Mouse (Mus musculus) C2C12 (cell line): ENCODE results near the gene Gm11236. TPM values are rescaled to one million over a fixed set of nuclear protein-coding genes. Genes with fewer than 3 reads are reported as not detected.
"Not testable (repeated sequence)": the region's sequence is repeated elsewhere in the genome, so short reads cannot be mapped to it uniquely, and the experiment has no call there.

Experiments
- H3K27me3 ChIP-seq: one replicate; pipeline ENCODE4 v1.6.1; 2011; ENCODE audit not compliant: control insufficient read depth, insufficient read depth, insufficient read length
- H3K36me3 ChIP-seq: one replicate; pipeline ENCODE4 v1.6.1; 2011; ENCODE audit not compliant: control insufficient read depth, insufficient read depth
- H3K4me3 ChIP-seq: one replicate; pipeline ENCODE4 v1.5.1; 2011; ENCODE audit warnings: mild to moderate bottlenecking, control low read depth; ENCODE audit not compliant: poor library complexity, insufficient read depth, severe bottlenecking
- H3K79me2 ChIP-seq: one replicate; pipeline ENCODE4 v1.6.1; 2011; ENCODE audit not compliant: control insufficient read depth, insufficient read depth
- H3K79me3 ChIP-seq: one replicate; pipeline ENCODE4 v1.6.1; 2011; ENCODE audit warnings: low read depth, control low read depth
- H3ac ChIP-seq: one replicate; pipeline ENCODE3; 2011; ENCODE audit warnings: low read depth; ENCODE audit not compliant: control insufficient read depth, insufficient read length
- MYOD1 ChIP-seq: IDR thresholded peaks from one replicate; pipeline ENCODE4 v1.6.1; 2011; ENCODE audit warnings: low read depth; ENCODE audit not compliant: control insufficient read depth, insufficient read length
- long read RNA-seq, 2 experiments: library from polyadenylated mRNA; unstranded; transcript quantifications; one replicate each; pipeline ENCODE4 v2.0.0; 2019 to 2020
- polyA plus RNA-seq: library from polyadenylated mRNA; unstranded; fragments of >200 nt; fragmentation: generic; extraction: Trizol; gene quantifications from one replicate; pipeline ENCODE4 v1.2.1, GENCODE M21; 2012; ENCODE audit warnings: missing spikeins

Gene Gm11236
- polyA plus RNA-seq: 0.04 TPM
- long read RNA-seq, experiment 1: 0 reads
- long read RNA-seq, experiment 2: 0 reads

DNA sequence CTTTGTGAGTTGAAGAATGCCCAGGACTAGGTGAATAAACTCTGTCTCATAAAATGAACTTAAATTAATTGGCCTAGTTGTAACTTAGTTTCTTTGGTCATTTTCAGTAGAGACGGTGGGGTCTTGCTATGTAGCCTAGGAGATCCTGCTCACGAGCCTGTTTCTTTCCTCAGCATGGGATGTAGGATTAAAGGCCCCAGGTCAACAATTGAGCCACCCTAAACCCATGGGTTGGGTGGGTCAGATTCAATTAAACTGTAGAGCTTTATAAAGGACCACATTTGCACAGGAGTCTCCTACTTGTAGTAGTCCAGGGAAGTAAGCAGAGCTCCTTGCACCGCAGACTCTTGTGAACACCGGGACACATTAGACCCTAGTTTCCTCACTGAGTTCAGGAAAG, at the start of gene Gm11236:
Gene Gm11236 (plus strand): TSS at position 301 of the 400 bp plus-strand sequence.
- H3K27me3 ChIP-seq, H3K79me3 ChIP-seq, H3K79me2 ChIP-seq, H3ac ChIP-seq, H3K36me3 ChIP-seq, H3K4me3 ChIP-seq: not testable (repeated sequence)

- Histone ChIP-seq H3ac (no peak overlapping the region), H3K79me3 (no peaks in the 10 kb centered on the region), H3K27me3 (no peaks in the 10 kb centered on the region), H3K36me3 (no peaks in the 10 kb centered on the region), H3K4me3 (no peak overlapping the region), H3K79me2 (no peaks in the 10 kb centered on the region)
- no peak for TF ChIP-seq MYOD1
These were observed 38.7 kb upstream of the Gm11236 start for GRCm38 (mm10) chr4:73599248-73599647.

DNA sequence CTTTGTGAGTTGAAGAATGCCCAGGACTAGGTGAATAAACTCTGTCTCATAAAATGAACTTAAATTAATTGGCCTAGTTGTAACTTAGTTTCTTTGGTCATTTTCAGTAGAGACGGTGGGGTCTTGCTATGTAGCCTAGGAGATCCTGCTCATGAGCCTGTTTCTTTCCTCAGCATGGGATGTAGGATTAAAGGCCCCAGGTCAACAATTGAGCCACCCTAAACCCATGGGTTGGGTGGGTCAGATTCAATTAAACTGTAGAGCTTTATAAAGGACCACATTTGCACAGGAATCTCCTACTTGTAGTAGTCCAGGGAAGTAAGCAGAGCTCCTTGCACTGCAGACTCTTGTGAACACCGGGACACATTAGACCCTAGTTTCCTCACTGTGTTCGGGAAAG, 30.3 kb upstream of the Gm11236 start, which contains the start of gene Gm11238:
Gene Gm11238 (plus strand): TSS at position 301 of the 400 bp plus-strand sequence.
- not testable (repeated sequence) for H3K36me3 ChIP-seq, H3K79me3 ChIP-seq, H3K27me3 ChIP-seq, H3ac ChIP-seq, H3K79me2 ChIP-seq, H3K4me3 ChIP-seq

DNA sequence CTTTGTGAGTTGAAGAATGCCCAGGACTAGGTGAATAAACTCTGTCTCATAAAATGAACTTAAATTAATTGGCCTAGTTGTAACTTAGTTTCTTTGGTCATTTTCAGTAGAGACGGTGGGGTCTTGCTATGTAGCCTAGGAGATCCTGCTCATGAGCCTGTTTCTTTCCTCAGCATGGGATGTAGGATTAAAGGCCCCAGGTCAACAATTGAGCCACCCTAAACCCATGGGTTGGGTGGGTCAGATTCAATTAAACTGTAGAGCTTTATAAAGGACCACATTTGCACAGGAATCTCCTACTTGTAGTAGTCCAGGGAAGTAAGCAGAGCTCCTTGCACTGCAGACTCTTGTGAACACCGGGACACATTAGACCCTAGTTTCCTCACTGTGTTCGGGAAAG, 15.2 kb upstream of the Gm11236 start, which contains the start of gene Gm11237:
Gene Gm11237 (plus strand): TSS at position 301 of the 400 bp plus-strand sequence.
- H3K36me3 ChIP-seq, H3K4me3 ChIP-seq, H3ac ChIP-seq, H3K27me3 ChIP-seq, H3K79me2 ChIP-seq, H3K79me3 ChIP-seq: not testable (repeated sequence)

GRCm38 (mm10) chr4:73661864-73662263, 23.9 kb downstream of the Gm11236 start:
- not testable (repeated sequence) for H3K79me2 ChIP-seq, H3K4me3 ChIP-seq, H3K79me3 ChIP-seq, H3ac ChIP-seq, H3K27me3 ChIP-seq, H3K36me3 ChIP-seq

DNA sequence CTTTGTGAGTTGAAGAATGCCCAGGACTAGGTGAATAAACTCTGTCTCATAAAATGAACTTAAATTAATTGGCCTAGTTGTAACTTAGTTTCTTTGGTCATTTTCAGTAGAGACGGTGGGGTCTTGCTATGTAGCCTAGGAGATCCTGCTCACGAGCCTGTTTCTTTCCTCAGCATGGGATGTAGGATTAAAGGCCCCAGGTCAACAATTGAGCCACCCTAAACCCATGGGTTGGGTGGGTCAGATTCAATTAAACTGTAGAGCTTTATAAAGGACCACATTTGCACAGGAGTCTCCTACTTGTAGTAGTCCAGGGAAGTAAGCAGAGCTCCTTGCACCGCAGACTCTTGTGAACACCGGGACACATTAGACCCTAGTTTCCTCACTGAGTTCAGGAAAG, 30.1 kb downstream of the Gm11236 start, which contains the start of gene Gm11239:
Gene Gm11239 (plus strand): TSS at position 301 of the 400 bp plus-strand sequence.
- H3K4me3 ChIP-seq, H3K36me3 ChIP-seq, H3K79me2 ChIP-seq, H3K27me3 ChIP-seq, H3ac ChIP-seq, H3K79me3 ChIP-seq: not testable (repeated sequence)

GRCm38 (mm10) chr4:73683216-73683615, 45.3 kb downstream of the Gm11236 start, which contains the start of gene Gm428:
TSS of gene Gm428 (plus strand) at chr4:73683516.
- not testable (repeated sequence) for H3K4me3 ChIP-seq, H3ac ChIP-seq, H3K79me2 ChIP-seq, H3K79me3 ChIP-seq, H3K36me3 ChIP-seq, H3K27me3 ChIP-seq

Other genes starting within 250 kb of the Gm11236 start
- gene Gm11487, start 233.0 kb upstream of the Gm11236 start, polyA plus RNA-seq: not detected
- 0.02 TPM for gene Gm11238, start 30.2 kb upstream of the Gm11236 start, polyA plus RNA-seq
- gene Gm11237, start 15.1 kb upstream of the Gm11236 start, polyA plus RNA-seq: 0.04 TPM
- 0.04 TPM for gene Gm11239, start 30.2 kb downstream of the Gm11236 start, polyA plus RNA-seq
- gene Gm428, start 45.4 kb downstream of the Gm11236 start, polyA plus RNA-seq: not detected
- not detected for gene Rasef, start 152.9 kb downstream of the Gm11236 start, polyA plus RNA-seq
- gene Gm11758, start 238.1 kb downstream of the Gm11236 start, polyA plus RNA-seq: not detected